Mouse (Mus musculus): Measurements from ENCODE around the gene Hdgfl3. TPM values are rescaled to one million over a fixed set of nuclear protein-coding genes. Genes with fewer than 3 reads are reported as not detected.

The Hdgfl3 gene
- polyA plus RNA-seq, 1 experiment, result not detected

- TF ChIP-seq GATA1 (IDR thresholded peaks at IDR 0.05; ENCODE audit: low read length), result no peak
Observed at GRCm38 (mm10) chr7:81865937-81866336, 68.3 kb downstream of the Hdgfl3 start.

GRCm38 (mm10) chr7:81864552-81864951, 69.7 kb downstream of the Hdgfl3 start:
- no peak for TF ChIP-seq GATA1 (IDR thresholded peaks at IDR 0.05; ENCODE audit: low read length)

- no peak for TF ChIP-seq GATA1 (IDR thresholded peaks at IDR 0.05; ENCODE audit: low read length)
Observed at GRCm38 (mm10) chr7:81862587-81863583, 71.4 kb downstream of the Hdgfl3 start.

- no peak for TF ChIP-seq GATA1 (IDR thresholded peaks at IDR 0.05; ENCODE audit: low read length)
Observed at GRCm38 (mm10) chr7:81861921-81862320, 72.4 kb downstream of the Hdgfl3 start.

GRCm38 (mm10) chr7:81861461-81861860, 72.8 kb downstream of the Hdgfl3 start:
- TF ChIP-seq GATA1 (IDR thresholded peaks at IDR 0.05; ENCODE audit: low read length), result no peak

- TF ChIP-seq GATA1 (IDR thresholded peaks at IDR 0.05; ENCODE audit: low read length), result no peak
Observed at GRCm38 (mm10) chr7:81860996-81861395, 73.3 kb downstream of the Hdgfl3 start.

- TF ChIP-seq GATA1 (IDR thresholded peaks at IDR 0.05; ENCODE audit: low read length), result no peak
Observed at GRCm38 (mm10) chr7:81860071-81860470, 74.2 kb downstream of the Hdgfl3 start.

GRCm38 (mm10) chr7:81858968-81859721, 75.1 kb downstream of the Hdgfl3 start, which contains the start of gene Tm6sf1:
Gene Tm6sf1, plus strand, starts transcription at chr7:81859001.
- no peak for TF ChIP-seq GATA1 (IDR thresholded peaks at IDR 0.05; ENCODE audit: low read length)

GRCm38 (mm10) chr7:81858236-81858635, 76.0 kb downstream of the Hdgfl3 start:
- no peak for TF ChIP-seq GATA1 (IDR thresholded peaks at IDR 0.05; ENCODE audit: low read length)

- no peak for TF ChIP-seq GATA1 (IDR thresholded peaks at IDR 0.05; ENCODE audit: low read length)
Observed at GRCm38 (mm10) chr7:81856221-81856620, 78.1 kb downstream of the Hdgfl3 start.

GRCm38 (mm10) chr7:81855694-81856093, 78.6 kb downstream of the Hdgfl3 start, which contains the start of gene Gm10160:
Gene Gm10160, minus strand, starts transcription at chr7:81855794.
- no peak for TF ChIP-seq GATA1 (IDR thresholded peaks at IDR 0.05; ENCODE audit: low read length)

- TF ChIP-seq GATA1 (IDR thresholded peaks at IDR 0.05; ENCODE audit: low read length), result no peak
Observed at GRCm38 (mm10) chr7:81854568-81855307, 79.5 kb downstream of the Hdgfl3 start.

GRCm38 (mm10) chr7:81851706-81852105, 82.6 kb downstream of the Hdgfl3 start:
- TF ChIP-seq GATA1 (IDR thresholded peaks at IDR 0.05; ENCODE audit: low read length), result no peak

- TF ChIP-seq GATA1 (IDR thresholded peaks at IDR 0.05; ENCODE audit: low read length), result no peak
Observed at GRCm38 (mm10) chr7:81850171-81850570, 84.1 kb downstream of the Hdgfl3 start.

- no peak for TF ChIP-seq GATA1 (IDR thresholded peaks at IDR 0.05; ENCODE audit: low read length)
Observed at GRCm38 (mm10) chr7:81849633-81850032, 84.6 kb downstream of the Hdgfl3 start.

Measured in G1E-ER4 (cell line).